ENCODE assay signal across 10 mouse cellular contexts in genomic region chr19:3376966-3377715, GRCm38 (mm10). TPM values are rescaled to one million over a fixed set of nuclear protein-coding genes. Genes with fewer than 3 reads are reported as not detected.
DNase-seq lines count a peak whose midpoint lies in the region; ATAC-seq and TF ChIP-seq lines count a peak whose summit lies in the region.
"Had no signal": no experiment of that assay in that cellular context is flagged by ENCODE, and none has a peak within 500 bp of the region (broad histone marks: within the 10 kb centered on the region; RNA-seq: fewer than 3 reads in every experiment).

No protein-coding gene starts in this region.

- peaks cover 16% of the 10 kb centered on the region for H3K4me1 ChIP-seq in brown adipose tissue, adult 24 weeks (ENCODE audit: control insufficient read depth, insufficient read depth, insufficient read length, low read length)
- no peaks in the 10 kb centered on the region for H3K4me1 ChIP-seq in lung, embryonic 16.5 days (replicated peaks; ENCODE audit: control insufficient read depth, insufficient read depth, low read length)
- no peaks in the 10 kb centered on the region for H3K4me1 ChIP-seq in stomach, postnatal 0 days (replicated peaks; ENCODE audit: control insufficient read depth, insufficient read depth)
- H3K4me1 ChIP-seq in midbrain, embryonic 14.5 days (ENCODE audit: control insufficient read depth, insufficient read depth, low read length) = no peaks in the 10 kb centered on the region

- 27% methylated on average over 4 of the region's 4 CpGs for WGBS in lung, embryonic 16.5 days
- WGBS in stomach, postnatal 0 days = 19% methylated on average over 4 of the region's 4 CpGs
- 33% methylated on average over 4 of the region's 4 CpGs for WGBS in midbrain, embryonic 14.5 days

- H3K9me3 ChIP-seq in lung, embryonic 16.5 days (ENCODE audit: control insufficient read depth, low read length) = no peaks in the 10 kb centered on the region
- H3K9me3 ChIP-seq in stomach, postnatal 0 days (ENCODE audit: control insufficient read depth, low read length) = no peaks in the 10 kb centered on the region
- H3K9me3 ChIP-seq in midbrain, embryonic 14.5 days (ENCODE audit: control insufficient read depth, low read length) = no peaks in the 10 kb centered on the region

- TF ChIP-seq EP300 in stomach, postnatal 0 days (optimal IDR thresholded peaks at IDR 0.05) = no peak

- peaks cover 15% of the 10 kb centered on the region for H3K36me3 ChIP-seq in lung, embryonic 16.5 days (ENCODE audit: control insufficient read depth, insufficient read depth, low read length)
- H3K36me3 ChIP-seq in stomach, postnatal 0 days (ENCODE audit: control insufficient read depth, insufficient read depth, low read length) = peaks cover 23% of the 10 kb centered on the region
- H3K36me3 ChIP-seq in midbrain, embryonic 14.5 days (ENCODE audit: control insufficient read depth, insufficient read depth, low read length) = peaks cover 3% of the 10 kb centered on the region; the same call in 1 of the 2 replicates

- no peak for TF ChIP-seq CTCF in stomach, postnatal 0 days (IDR thresholded peaks at IDR 0.05; ENCODE audit: low read depth)

- DNase-seq in spleen, postnatal 36 days (ENCODE audit: low spot score in 2 of 2) = peak; percentile 19 to 54
- DNase-seq in spleen, adult 18-20 months = no peak
- DNase-seq in stomach, postnatal 0 days (ENCODE audit: low spot score) = peak; percentile 70
- no peak for DNase-seq in c-Kit-positive CD71-positive TER-119-positive erythroid progenitor cells, embryonic 14.5 days (ENCODE audit: low spot score)
- DNase-seq in midbrain, embryonic 14.5 days = no peak
- DNase-seq: cerebellum, adult 9-10 months; retina, postnatal 1 day had no signal

- peak overlapping the region; percentile 75 for H3K27ac ChIP-seq in brown adipose tissue, adult 24 weeks (replicated peaks; ENCODE audit: low read depth, low read length)
- H3K27ac ChIP-seq in lung, embryonic 16.5 days (ENCODE audit: low read length) = no peak overlapping the region
- peak overlapping the region; percentile 35; the same call in 1 of the 2 replicates for H3K27ac ChIP-seq in stomach, postnatal 0 days (replicated peaks)
- no peak overlapping the region for H3K27ac ChIP-seq in midbrain, embryonic 14.5 days (replicated peaks; ENCODE audit: low read depth, low read length)

- peak; percentile 37; the same call in 1 of the 2 replicates for ATAC-seq in lung, embryonic 16.5 days (ENCODE audit: low read depth)
- ATAC-seq in stomach, postnatal 0 days (ENCODE audit: low FRiP score, low TSS enrichment) = peak; percentile 67
- no peak for ATAC-seq in midbrain, embryonic 14.5 days (ENCODE audit: low FRiP score, low TSS enrichment)
- ATAC-seq: forebrain, embryonic 16.5 days had no signal

- no peak overlapping the region for H3K9ac ChIP-seq in lung, embryonic 16.5 days (ENCODE audit: low read length)
- no peak overlapping the region for H3K9ac ChIP-seq in stomach, postnatal 0 days (ENCODE audit: low read length)
- H3K9ac ChIP-seq in midbrain, embryonic 14.5 days (replicated peaks; ENCODE audit: low read length) = no peak overlapping the region

- H3K27me3 ChIP-seq in lung, embryonic 16.5 days (ENCODE audit: control insufficient read depth, insufficient read depth, low read depth, low read length) = no peaks in the 10 kb centered on the region
- H3K27me3 ChIP-seq in stomach, postnatal 0 days (ENCODE audit: control insufficient read depth, insufficient read depth, low read length) = no peaks in the 10 kb centered on the region
- H3K27me3 ChIP-seq in midbrain, embryonic 14.5 days (ENCODE audit: control insufficient read depth, insufficient read depth, low read length) = no peaks in the 10 kb centered on the region

- H3K4me2 ChIP-seq in lung, embryonic 16.5 days (ENCODE audit: low read depth, low read length) = no peak overlapping the region
- H3K4me2 ChIP-seq in stomach, postnatal 0 days (replicated peaks; ENCODE audit: low read depth) = no peak overlapping the region
- H3K4me2 ChIP-seq in midbrain, embryonic 14.5 days (ENCODE audit: low read length) = no peak overlapping the region

- no peak overlapping the region for H3K4me3 ChIP-seq in brown adipose tissue, adult 24 weeks (ENCODE audit: insufficient read depth, low read depth, low read length)
- H3K4me3 ChIP-seq in lung, embryonic 16.5 days (ENCODE audit: low read length) = no peak overlapping the region
- H3K4me3 ChIP-seq in stomach, postnatal 0 days (ENCODE audit: low read depth, low read length) = no peak overlapping the region
- H3K4me3 ChIP-seq in midbrain, embryonic 14.5 days (replicated peaks; ENCODE audit: low read depth, low read length) = no peak overlapping the region

RNA-seq across cellular contexts. Expression of gene Tesmin, which starts 11.5 kb away (rescaled TPM):
- polyA plus RNA-seq in brown adipose tissue, adult 24 weeks (2012; ENCODE audit: insufficient read depth, insufficient read length, missing spikeins) = not detected in 2 replicates
- 0.40 and 0.51 TPM in 2 replicates for polyA plus RNA-seq in lung, embryonic 16.5 days (2015; fragmentation: Nextera tagmentation; extraction: Ambion mirVana)
- 0.34 and 0.48 TPM in 2 replicates for polyA plus RNA-seq in stomach, postnatal 0 days (2015; fragmentation: Nextera tagmentation; extraction: Ambion mirVana)
- polyA plus RNA-seq in midbrain, embryonic 14.5 days (2014; fragmentation: Nextera tagmentation; extraction: Ambion mirVana) = 0.37 and 0.53 TPM in 2 replicates

RNA-seq across cellular contexts. Expression of gene Gal, which starts 37.2 kb away (rescaled TPM):
- not detected in 2 replicates for polyA plus RNA-seq in brown adipose tissue, adult 24 weeks (2012; ENCODE audit: insufficient read depth, insufficient read length, missing spikeins)
- 1.3 and 2.8 TPM in 2 replicates for polyA plus RNA-seq in lung, embryonic 16.5 days (2015; fragmentation: Nextera tagmentation; extraction: Ambion mirVana)
- polyA plus RNA-seq in stomach, postnatal 0 days (2015; fragmentation: Nextera tagmentation; extraction: Ambion mirVana) = 10.2 and 11.8 TPM in 2 replicates
- 4.6 and 7.5 TPM in 2 replicates for polyA plus RNA-seq in midbrain, embryonic 14.5 days (2014; fragmentation: Nextera tagmentation; extraction: Ambion mirVana)

RNA-seq across cellular contexts. Expression of gene Cpt1a, which starts 55.0 kb away (rescaled TPM):
- polyA plus RNA-seq in brown adipose tissue, adult 24 weeks (2012; ENCODE audit: insufficient read depth, insufficient read length, missing spikeins) = 4.4 and 10.0 TPM in 2 replicates
- 25.2 and 26.8 TPM in 2 replicates for polyA plus RNA-seq in lung, embryonic 16.5 days (2015; fragmentation: Nextera tagmentation; extraction: Ambion mirVana)
- polyA plus RNA-seq in stomach, postnatal 0 days (2015; fragmentation: Nextera tagmentation; extraction: Ambion mirVana) = 59.5 and 62.0 TPM in 2 replicates
- polyA plus RNA-seq in midbrain, embryonic 14.5 days (2014; fragmentation: Nextera tagmentation; extraction: Ambion mirVana) = 9.3 and 19.2 TPM in 2 replicates

Comparison
In these comparisons a context has a peak if more than half of its experiments do, and no peak if none do; other contexts are left out.
1. DNase-seq: peak in spleen, postnatal 36 days (2 of 2) and stomach, postnatal 0 days (single experiment); none in spleen, adult 18-20 months (0 of 2), c-Kit-positive CD71-positive TER-119-positive erythroid progenitor cells, embryonic 14.5 days (single experiment) and midbrain, embryonic 14.5 days (single experiment).
2. H3K27ac ChIP-seq: peak in brown adipose tissue, adult 24 weeks (single experiment) and stomach, postnatal 0 days (single experiment); none in lung, embryonic 16.5 days (single experiment) and midbrain, embryonic 14.5 days (single experiment).